Mouse (Mus musculus) kidney, adult 2 months (tissue): ENCODE measurements around the gene Taf9b.

ENCODE experiments used
- CTCF ChIP-seq: fragments of 200-500 bp; conservative IDR thresholded peaks from 2 replicates; pipeline ENCODE4 v1.5.1; 2011; ENCODE audit warnings: low read depth, mild to moderate bottlenecking, control low read depth, low read length, moderate library complexity, mixed read lengths; ENCODE audit not compliant: insufficient read depth, insufficient read length
- POLR2A ChIP-seq: fragments of 200-500 bp; IDR thresholded peaks from one replicate; pipeline ENCODE4 v1.6.1; 2011; ENCODE audit warnings: low read depth, low read length, control low read depth

DNA sequence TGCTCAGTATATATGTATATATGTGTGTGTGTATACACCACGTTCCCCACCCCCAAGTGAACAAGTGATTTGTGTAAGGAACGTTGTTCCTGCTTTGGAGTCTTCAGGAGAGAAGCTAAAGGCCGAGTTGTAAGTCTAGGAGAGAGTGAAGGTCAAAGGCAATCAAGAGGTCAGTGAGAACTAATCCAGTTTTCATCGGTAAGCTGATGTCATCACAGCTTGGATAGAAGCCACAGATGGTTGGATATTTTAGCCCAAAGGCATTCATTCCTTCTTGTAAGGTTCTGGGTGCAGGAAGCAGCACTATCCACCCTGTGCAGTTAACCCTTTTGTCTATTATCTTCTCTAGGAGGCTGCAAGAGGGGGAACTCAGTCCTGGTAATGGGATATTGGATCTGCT lies 30.9 kb downstream of the Taf9b start:
- TF ChIP-seq POLR2A (no peak), CTCF (no peak)
